Mouse (Mus musculus): Measurements from ENCODE around the gene Tjp2.
A peak's percentile ranks its signal among the peaks of the same experiment; 100 is the strongest.
"Not testable (repeated sequence)": the region's sequence is repeated elsewhere in the genome, so short reads cannot be mapped to it uniquely, and the experiment has no call there.

The Tjp2 gene

GRCm38 (mm10) chr19:24224500-24225304 is at the start of gene Tjp2:
Gene Tjp2 (minus strand): TSS chr19:24225030.
- no peak for DNase-seq (ENCODE audit: low read depth, low spot score)

GRCm38 (mm10) chr19:24274281-24274680 is 49.5 kb upstream of the Tjp2 start:
- no peak for DNase-seq (ENCODE audit: low read depth, low spot score)

- peak; percentile 82 for DNase-seq (ENCODE audit: low read depth, low spot score)
Observed at GRCm38 (mm10) chr19:24271746-24272426, 47.1 kb upstream of the Tjp2 start.

- no peak for DNase-seq (ENCODE audit: low read depth, low spot score)
Observed at GRCm38 (mm10) chr19:24271326-24271725, 46.5 kb upstream of the Tjp2 start.

- DNase-seq (ENCODE audit: low read depth, low spot score), result no peak
Observed at GRCm38 (mm10) chr19:24268531-24268930, 43.7 kb upstream of the Tjp2 start.

- DNase-seq (ENCODE audit: low read depth, low spot score), result no peak
Observed at GRCm38 (mm10) chr19:24266046-24266830, 41.4 kb upstream of the Tjp2 start.

GRCm38 (mm10) chr19:24264991-24265390 is 40.2 kb upstream of the Tjp2 start:
- DNase-seq (ENCODE audit: low read depth, low spot score), result peak; percentile 79

GRCm38 (mm10) chr19:24262736-24263135 is 37.9 kb upstream of the Tjp2 start:
- DNase-seq (ENCODE audit: low read depth, low spot score), result no peak

- no peak for DNase-seq (ENCODE audit: low read depth, low spot score)
Observed at GRCm38 (mm10) chr19:24259390-24260351, 34.8 kb upstream of the Tjp2 start.

GRCm38 (mm10) chr19:24258368-24258767 is 33.5 kb upstream of the Tjp2 start:
- DNase-seq (ENCODE audit: low read depth, low spot score), result no peak

- no peak for DNase-seq (ENCODE audit: low read depth, low spot score)
Observed at GRCm38 (mm10) chr19:24257962-24258361, 33.1 kb upstream of the Tjp2 start.

- DNase-seq (ENCODE audit: low read depth, low spot score), result no peak
Observed at GRCm38 (mm10) chr19:24253657-24254260, 28.9 kb upstream of the Tjp2 start.

GRCm38 (mm10) chr19:24251869-24252268 is 27.0 kb upstream of the Tjp2 start:
- DNase-seq (ENCODE audit: low read depth, low spot score), result no peak

GRCm38 (mm10) chr19:24243340-24243739 is 18.5 kb upstream of the Tjp2 start:
- DNase-seq (ENCODE audit: low read depth, low spot score), result no peak

- DNase-seq (ENCODE audit: low read depth, low spot score), result no peak
Observed at GRCm38 (mm10) chr19:24241799-24242546, 17.1 kb upstream of the Tjp2 start.

- DNase-seq (ENCODE audit: low read depth, low spot score), result no peak
Observed at GRCm38 (mm10) chr19:24241271-24241670, 16.4 kb upstream of the Tjp2 start.

GRCm38 (mm10) chr19:24238011-24238410 is 13.2 kb upstream of the Tjp2 start:
- DNase-seq (ENCODE audit: low read depth, low spot score), result no peak

- not testable (repeated sequence) for DNase-seq (ENCODE audit: low read depth, low spot score)
Observed at GRCm38 (mm10) chr19:24232356-24232755, 7.5 kb upstream of the Tjp2 start.

GRCm38 (mm10) chr19:24225305-24225696 is 471 bp upstream of the Tjp2 start:
- no peak for DNase-seq (ENCODE audit: low read depth, low spot score)

- no peak for DNase-seq (ENCODE audit: low read depth, low spot score)
Observed at GRCm38 (mm10) chr19:24223851-24224251, 979 bp downstream of the Tjp2 start.
